Mouse (Mus musculus) liver, adult 2 months (tissue): ENCODE results near the gene Gramd1b.

ENCODE experiments used
- CTCF ChIP-seq: fragments of 200-500 bp; IDR thresholded peaks from 2 replicates; pipeline ENCODE4 v1.5.1; 2011; ENCODE audit warnings: low read depth, low read length, control low read depth
- POLR2A ChIP-seq: fragments of 200-500 bp; IDR thresholded peaks from 2 replicates; pipeline ENCODE4 v1.6.1; 2011; ENCODE audit warnings: low read length, control low read depth; ENCODE audit not compliant: insufficient read depth; ENCODE audit errors: extremely low read depth

DNA sequence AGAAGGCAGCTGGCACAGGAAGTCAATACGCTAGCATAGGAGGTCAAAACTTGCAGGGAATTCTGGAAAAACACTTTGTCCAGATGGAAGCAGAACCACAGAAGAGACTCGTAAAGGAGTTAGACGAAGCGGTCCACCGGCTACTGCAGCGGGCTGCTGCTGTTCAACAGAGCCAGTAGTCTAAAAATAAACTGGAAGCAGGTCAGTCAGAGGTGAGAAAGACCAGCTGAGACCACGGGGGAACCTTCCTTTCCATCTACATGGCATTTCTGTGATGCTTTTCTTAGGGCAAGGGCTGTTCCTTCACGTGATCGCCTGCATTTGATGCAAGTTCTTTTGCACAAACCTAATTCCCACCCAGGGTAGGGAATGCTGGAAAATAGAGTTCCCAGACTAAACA lies 285.7 kb downstream of the Gramd1b start:
- TF ChIP-seq POLR2A = no peak
- no peak for TF ChIP-seq CTCF
